Mouse (Mus musculus): ENCODE results near the gene Gm14295. TPM values are rescaled to one million over a fixed set of nuclear protein-coding genes. Genes with fewer than 3 reads are reported as not detected.

The Gm14295 gene
- 2.4 and 2.6 TPM in 2 replicates for polyA plus RNA-seq (2012; rRNA removed)

DNA sequence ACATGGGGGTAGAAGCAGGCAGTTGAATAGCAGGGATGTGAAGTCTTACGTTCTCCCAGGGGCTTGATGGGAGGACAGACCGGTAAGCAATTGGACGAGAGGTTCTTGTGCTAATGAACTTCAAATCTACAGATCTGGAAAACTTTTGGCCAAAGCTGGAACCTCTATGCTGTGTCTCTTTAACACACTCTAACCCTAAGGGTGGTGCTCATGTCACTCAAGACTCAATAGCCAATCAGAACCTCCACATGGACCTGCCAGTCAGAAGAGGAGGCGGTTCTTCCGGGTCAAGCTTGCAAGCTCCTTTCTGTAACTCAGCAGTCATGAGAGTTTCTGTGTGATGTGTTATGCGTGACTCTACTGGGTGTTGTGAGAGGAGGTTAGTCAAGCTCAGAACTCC lies at the start of gene Gm14295:
Gene Gm14295 (plus strand): TSS at position 301 of the 400 bp plus-strand sequence.

DNA sequence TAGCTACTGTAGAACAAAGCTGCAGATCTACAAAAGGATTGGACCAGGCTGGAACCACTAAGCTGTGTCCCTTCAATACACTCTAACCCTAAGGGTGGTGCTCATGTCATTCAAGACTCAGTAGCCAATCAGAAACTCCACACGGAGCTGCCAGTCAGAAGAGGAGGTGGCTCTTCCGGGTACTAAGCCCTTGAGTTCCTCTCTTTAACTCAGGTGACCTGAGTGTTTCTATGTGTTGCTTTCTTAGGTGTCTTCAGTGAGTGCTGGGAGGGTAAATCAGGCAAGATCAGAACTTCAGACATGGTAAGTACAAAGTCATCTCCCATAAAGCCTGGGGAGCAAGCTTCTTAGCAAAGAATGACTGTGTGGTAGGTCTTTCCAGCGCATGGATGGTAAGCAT lies 32.4 kb downstream of the Gm14295 start, which contains the start of gene Gm14408:
Gene Gm14408 (plus strand): TSS at position 301 of the 400 bp plus-strand sequence.

Other genes with a start within 250 kb of the Gm14295 start
- 2.6 and 3.6 TPM in 2 replicates for gene Gm14308, start 162.3 kb upstream of the Gm14295 start, polyA plus RNA-seq (2012; rRNA removed)
- gene Zfp973, start 128.1 kb upstream of the Gm14295 start, polyA plus RNA-seq (2012; rRNA removed), result 2.4 and 2.7 TPM in 2 replicates
- 3.4 TPM in 2 replicates for gene Gm14305, start 90.3 kb upstream of the Gm14295 start, polyA plus RNA-seq (2012; rRNA removed)
- not detected in 2 replicates for gene Gm14408, start 32.5 kb downstream of the Gm14295 start, polyA plus RNA-seq (2012; rRNA removed)
- 1.2 and 2.9 TPM in 2 replicates for gene Gm14296, start 129.2 kb downstream of the Gm14295 start, polyA plus RNA-seq (2012; rRNA removed)
- 1.0 and 1.9 TPM in 2 replicates for gene Gm14419, start 202.3 kb downstream of the Gm14295 start, polyA plus RNA-seq (2012; rRNA removed)

Measured in liver, embryonic 18 days (tissue).